Mouse (Mus musculus): ENCODE measurements around the gene Zfp410.
"Not testable (repeated sequence)": the region's sequence is repeated elsewhere in the genome, so short reads cannot be mapped to it uniquely, and the experiment has no call there.

The Zfp410 gene

DNA sequence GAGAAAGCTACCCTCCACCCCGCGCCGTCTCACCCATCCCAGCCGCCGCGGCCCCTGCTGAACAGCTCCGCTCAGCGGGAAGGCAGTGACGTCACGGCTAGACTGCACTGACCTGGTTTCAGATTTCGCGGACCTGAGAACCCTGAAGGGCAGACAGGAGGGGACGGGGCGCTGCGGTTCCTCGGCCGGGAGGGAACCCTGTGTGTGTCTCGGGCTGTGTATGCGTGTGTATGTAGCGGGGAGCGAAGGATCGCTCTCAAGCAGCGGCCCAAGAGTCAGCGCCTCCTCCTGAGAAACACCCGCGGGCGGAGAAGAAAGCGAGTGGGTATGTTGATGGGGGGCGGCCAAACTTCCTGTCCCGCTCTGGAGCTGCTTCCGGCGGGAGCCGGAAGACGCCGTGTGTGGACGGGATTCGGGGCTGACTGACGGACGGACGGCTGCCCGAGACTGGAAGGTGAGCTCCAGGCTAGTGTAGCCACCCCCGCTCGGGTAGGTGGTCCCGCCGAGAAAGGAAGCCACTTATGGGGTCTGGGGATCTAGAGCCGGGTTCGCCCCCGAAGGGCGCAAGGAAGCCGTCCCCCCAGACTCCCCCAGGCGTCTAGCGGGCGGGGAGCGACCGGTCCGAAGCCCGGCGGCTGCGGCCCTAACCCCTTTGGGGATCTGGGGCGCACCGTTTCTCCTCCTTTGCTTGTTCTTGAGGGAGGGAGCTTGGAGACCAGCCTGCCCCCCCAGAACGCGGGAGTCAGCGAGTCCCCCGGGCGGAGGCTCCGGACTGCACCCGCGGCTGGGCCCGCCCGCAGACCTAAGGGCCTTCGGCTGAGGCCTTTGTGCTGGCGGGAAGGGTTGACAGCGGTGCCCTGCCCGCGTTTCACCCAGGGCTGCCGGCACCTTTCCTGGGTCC is at the start of gene Zfp410:
Gene Zfp410, plus strand, starts transcription at position 132 of the 901 bp plus-strand sequence.
- DNase-seq = peak; percentile 82 to 89

DNA sequence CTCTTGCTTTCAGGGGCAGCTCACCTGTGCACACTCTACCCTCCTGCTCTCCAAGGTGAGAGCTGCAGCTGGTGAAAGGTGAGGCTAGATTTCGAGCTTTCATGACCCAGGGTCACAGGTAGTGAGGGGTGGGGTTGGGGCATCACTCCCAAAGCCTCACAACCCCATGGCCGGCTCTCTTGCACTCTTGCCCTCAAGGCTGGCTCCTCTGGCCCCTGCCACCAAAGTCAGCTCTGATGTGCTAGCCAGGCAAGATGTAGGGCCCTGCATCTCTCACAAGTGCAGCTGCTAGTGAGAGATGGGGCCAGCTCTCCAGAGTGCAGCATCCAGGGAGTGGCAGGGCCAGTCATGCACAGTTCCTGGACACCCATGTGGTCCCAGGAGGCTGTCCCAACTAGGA is 49.4 kb upstream of the Zfp410 start:
- DNase-seq = no peak

DNA sequence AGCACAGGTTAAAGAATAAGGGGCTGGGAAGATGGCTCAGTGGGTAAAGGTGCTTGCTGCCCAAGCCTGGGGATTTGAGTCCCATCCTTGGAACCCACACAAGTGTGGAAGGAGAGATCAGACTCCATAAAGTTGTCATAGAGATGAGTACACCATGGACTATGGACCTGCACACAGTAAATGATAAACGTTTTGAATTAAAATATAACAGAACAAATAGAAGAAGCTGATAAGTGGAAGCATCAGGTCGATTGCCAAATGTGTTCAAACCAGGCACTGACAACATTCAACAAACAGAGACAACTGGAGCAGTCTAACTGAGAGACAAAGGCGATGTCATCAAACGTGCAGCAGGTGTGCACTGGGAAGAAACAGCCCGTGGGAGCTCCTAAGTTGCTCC is 43.3 kb upstream of the Zfp410 start:
- peak; percentile 50 to 58 for DNase-seq

DNA sequence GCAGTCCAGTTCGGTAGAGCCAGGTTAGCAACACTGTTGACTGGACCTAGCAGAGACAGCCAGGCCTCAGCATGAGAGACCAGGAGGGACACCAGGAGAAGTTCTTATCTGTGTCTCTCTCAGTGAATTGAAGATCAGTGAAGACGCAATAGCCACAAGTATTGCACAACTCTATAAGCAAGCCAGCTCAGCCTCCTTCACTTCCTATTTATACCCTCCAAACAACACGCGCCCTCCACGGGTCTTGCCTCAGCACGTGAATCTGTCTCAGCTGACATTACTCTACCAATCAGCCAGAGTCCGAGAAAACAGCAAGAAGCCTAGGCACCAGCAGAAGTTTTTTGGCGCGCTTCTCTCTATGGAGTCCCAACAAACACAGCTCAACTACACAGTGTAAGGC is 41.4 kb upstream of the Zfp410 start:
- DNase-seq = no peak

DNA sequence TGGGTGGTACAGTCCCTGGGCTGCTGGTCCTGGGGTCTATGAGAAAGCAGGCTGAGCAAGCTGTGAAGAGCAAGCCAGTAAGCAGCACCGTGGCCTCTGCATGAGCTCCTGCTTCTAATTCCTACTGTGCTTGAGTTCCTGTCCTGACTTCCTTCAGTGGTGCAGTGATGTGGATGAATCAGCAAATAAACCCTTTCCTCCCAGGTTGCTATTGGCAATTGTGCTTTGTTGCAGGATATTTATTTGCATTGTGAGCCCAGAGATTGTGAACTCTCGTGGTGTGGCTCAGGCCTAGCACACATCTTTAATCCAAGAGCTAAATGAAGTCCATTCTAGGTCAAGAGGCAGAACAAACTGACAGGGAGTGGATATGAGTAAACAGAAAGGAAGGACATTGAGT is 40.4 kb upstream of the Zfp410 start:
- no peak for DNase-seq

DNA sequence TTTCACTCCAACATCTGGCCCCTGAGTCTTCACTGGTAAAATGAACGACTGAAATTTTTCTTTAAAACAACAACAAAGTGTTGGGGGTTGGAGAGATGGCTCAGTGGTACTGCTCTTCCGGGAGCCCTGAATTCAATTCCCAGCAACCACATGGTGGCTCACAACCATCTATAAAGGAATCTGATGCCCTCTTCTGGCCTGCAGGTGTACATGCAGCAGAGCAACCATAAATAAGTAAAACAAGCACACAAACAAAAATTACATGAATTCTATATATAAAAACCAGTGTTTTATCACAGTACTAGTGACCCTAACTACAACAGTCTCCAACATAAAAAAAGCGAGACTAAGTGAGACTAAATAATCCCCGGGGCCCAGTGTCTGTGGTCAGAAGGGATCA is 39.9 kb upstream of the Zfp410 start:
- DNase-seq = no peak

DNA sequence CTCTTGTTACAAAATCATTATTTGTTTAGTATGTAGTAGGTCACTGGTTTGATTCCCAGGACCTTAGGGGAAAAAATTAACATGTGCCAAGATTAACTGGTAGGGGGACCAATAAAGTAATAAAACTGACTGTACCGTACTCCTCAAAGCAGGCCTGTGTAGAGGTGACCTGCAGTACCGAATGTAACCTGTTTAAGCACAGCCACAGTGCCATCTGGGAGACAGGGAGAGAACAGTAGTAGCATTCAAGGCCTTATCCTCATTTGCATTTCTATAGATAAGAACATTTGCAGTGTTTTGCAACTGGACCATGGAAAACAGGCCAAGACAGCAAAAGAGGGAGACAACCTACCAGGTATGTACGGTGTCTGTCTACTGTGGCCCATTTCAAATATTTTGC is 38.8 kb upstream of the Zfp410 start:
- no peak for DNase-seq

DNA sequence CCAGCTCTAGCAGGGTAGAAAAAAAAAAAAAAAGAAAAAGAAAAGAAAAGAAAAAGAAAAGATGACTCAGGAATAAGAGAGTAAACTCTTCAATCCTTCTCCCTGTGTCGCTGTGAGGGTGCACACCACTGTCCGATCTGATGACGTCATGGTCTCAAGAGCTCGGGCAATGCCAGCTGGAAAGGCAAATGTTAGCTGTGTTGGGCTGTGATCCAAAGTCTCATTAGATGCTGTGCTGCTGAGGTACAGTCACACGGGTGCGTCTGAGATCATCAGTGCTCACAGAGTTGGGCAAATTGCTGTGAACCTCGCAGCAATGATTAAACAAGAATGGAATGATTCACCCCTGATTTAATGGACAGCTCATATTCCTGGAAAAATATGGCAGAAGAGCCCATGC is 37.8 kb upstream of the Zfp410 start:
- DNase-seq = peak; percentile 33 to 66

DNA sequence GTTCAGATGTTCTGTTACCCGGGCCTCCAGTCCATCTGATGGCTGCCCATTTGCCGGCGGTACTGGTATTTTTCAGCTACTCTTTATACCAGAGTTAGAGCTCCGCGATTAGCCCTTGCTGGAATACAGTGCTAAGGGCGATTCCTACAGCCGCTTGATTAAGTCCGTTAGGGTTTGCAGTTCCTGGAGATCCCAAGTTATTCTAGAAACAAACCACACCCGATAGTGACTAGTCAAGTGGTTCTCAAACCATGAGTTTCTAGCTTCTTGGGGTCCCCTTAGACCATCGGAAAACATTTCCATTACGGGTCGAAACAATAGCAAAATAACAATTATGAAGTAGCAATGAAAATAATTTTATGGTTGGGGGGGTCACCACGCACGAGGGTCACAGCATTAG is 32.3 kb upstream of the Zfp410 start:
- no peak for DNase-seq

DNA sequence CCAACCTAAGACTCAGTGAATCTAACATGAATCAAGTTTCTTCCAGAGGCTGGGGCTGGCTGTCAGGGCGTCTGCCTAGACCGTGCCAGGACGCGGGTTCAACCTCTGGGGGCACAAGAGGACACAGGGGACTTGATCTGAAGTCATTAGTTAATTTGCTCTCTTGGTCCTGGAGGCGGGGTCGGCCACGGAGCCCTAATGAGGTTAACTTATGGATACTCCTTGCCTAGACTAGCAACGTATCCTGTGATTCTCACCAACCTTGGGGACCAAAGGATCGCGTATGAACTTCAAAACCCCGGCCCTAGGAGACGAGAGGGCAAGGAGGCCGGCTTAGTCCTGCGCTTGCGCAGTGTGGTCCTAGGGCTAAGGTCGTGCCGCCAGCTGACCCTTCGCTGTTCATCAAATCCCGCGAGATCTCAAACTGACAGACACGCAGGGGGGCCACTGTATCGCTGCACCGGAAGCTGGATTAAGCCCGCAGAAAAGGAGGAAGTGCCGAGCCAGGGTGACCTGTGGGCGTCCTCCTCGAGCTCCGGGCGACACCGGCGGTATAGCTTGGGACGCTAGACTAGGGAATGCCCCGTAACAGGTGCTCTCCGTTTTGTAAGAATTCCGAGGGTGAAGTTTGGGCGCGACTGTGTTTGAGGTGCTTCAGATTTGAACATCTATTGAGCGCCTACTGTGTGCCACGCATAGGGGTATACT is 31.6 kb upstream of the Zfp410 start, which contains the start of gene Ptgr2:
Gene Ptgr2, plus strand, starts transcription at position 348 of the 708 bp plus-strand sequence.
- peak; percentile 96 to 97 for DNase-seq

DNA sequence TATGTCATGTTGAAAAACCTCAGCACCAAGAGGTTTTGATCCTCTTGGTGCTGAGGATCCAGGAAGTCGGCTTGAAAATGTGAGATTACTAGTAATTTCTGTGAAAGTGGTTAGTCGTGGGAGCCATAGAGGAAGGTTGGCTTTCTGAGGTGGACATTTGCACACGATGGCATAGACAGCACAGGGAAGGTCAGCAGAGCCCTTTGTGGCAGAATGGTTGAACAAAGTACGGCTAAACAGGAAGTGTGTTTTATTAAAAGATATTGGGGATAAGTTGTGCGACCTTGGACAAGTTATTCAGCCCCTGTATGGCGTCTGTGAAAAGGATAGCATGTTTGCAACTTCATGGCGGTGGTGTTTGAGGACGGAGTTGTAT is 31.1 kb upstream of the Zfp410 start:
- DNase-seq = peak in 1 of 2 experiments; percentile 33

DNA sequence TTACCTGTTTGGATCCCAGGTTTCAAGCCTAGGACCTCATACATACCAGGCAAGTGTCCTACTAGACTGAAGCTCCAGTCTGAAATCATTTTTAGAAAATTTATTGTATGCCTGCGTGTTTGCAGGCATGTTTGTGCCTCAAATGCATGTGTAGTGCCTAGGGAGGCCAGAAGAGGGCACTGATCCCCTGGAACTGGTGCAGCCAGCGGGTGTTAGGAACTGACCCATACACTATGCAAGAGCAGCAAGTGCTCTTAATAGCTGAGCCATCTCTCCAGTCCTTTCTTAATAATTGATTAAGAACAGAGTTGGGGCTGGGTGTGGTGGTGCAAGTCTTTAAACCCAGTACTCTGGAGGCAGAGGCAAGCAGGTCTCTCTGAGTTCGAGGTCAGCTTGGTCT is 28.2 kb upstream of the Zfp410 start:
- peak; percentile 57 to 79 for DNase-seq

DNA sequence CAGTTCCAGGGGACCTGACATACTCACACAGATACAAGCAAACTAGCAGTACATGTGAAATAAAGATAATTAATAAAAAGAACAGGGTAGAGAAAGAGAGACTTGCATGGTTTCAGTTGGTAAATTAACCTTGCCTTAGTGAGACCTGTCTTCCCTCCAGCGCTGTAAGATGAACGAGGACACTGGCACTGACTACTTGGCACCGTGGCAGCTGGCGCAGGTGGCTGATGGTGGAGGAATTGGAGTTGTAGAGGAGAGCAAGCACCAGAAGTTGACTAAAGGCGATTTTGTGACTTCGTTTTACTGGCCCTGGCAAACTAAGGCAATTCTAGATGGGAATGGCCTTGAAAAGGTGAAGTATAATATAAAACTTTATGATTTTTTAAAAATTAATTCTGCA is 18.8 kb upstream of the Zfp410 start:
- no peak for DNase-seq

DNA sequence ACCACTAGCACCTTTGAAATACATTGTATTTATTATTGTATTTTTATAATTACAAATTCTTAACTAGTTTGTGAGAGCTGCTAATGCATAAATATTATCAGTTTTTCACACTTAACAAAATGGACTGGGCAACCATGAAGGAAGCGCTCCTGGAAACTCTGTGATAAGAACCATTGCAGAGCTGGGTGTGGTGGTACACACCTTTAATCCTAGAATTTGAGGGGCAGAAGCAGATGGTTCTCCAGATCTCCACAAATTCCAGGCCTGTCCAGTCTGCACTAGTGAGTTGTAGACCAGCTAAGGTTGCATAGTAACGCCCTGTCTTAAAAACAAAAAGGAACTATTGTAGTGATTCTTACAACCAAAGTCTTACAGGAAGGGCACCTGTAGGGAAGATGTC is 17.4 kb upstream of the Zfp410 start:
- no peak for DNase-seq

DNA sequence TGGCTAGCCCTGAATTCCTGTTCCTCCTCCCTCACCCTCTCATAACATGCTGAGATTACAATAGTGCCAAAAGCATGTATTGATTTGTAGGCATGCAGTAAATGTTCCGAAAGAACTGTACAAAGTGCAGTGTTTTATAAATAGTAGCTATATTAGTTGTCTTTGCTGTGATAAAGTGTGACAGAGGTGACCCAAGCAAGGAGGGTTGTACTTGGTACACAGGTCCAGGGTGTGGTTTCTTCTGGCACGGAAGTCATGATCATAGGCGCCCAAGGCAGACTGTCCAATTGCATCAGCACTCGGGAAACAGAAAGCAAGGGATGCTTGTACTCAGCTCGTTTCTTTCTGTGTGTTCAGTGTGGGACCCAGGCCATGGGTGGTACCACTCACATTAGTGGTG is 12.6 kb upstream of the Zfp410 start:
- no peak for DNase-seq

DNA sequence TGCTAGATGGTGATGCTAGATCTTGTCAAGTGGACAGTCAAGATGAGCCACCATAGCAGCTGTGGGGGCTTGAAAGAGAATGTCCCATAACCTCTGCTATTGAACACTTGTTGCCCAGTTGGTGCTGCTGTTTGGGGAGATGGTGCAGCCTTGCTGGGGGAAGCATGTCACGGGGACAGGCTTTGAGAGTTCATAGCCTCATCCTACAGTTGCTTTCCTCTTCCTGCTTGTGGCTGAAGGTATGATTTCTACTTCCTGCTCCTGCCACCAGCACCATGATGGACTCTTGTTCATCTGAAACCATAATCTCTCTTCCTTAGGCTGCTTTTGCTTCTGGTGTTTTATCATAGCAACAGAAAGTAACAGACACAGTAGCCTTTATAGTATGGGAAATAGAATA is 12.1 kb upstream of the Zfp410 start:
- DNase-seq = no peak

DNA sequence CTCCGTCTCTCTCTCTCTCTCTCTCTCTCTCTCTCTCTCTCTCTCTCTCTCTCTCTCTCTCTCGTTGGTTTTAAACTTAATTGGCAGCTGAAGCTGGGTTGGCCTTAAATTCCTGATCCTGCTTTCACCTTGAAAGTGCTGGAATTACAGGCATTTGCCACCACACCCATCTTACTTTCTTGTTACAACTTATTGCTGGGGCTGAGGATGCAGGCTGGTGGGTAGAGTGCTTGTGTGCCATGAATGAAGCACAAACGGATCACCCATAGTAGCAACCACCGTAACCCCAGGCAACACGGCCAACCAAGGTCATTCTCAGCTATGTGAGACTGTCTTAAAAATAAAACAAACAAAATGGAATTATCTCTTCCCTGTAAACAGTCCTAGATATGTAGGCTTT is 5.3 kb upstream of the Zfp410 start:
- DNase-seq = no peak

DNA sequence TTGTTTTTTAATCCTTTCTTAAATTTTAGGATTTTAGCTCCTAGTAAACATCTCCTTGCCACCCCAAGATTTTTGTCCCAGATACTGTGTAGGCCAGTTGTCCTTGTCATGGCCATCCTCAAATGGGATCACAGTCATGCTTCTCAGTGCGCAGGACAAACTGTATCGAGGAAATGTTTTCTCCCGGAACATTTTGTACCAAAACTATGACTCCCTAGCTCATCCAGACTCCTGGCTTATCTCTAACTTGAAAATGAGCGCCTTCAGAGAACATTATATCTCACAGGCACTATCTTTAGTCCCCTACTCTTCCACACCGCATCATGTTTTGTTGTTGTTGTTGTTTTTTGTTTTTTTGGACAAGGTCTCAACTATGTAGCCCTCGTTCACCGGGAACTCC is 646 bp upstream of the Zfp410 start:
- DNase-seq = no peak

DNA sequence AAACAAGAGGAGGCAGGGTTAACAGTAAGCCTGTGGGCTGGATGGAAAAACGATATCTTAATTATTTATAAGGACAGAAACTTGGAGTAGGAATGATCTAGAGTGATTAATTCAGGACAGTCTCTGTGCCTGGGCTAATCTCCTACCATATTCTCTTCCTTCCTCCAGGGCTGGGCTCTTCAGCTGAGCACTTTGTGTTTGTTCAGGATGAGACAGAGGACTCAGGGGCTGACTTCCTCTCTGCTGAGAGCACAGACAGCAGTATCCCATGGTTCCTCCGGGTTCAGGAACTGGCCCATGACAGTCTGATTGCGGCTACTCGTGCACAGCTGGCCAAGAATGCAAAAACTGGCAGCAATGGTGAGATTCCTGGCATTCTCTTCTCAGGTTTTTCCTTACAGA is 10.5 kb downstream of the Zfp410 start:
- peak; percentile 24 to 38 for DNase-seq

DNA sequence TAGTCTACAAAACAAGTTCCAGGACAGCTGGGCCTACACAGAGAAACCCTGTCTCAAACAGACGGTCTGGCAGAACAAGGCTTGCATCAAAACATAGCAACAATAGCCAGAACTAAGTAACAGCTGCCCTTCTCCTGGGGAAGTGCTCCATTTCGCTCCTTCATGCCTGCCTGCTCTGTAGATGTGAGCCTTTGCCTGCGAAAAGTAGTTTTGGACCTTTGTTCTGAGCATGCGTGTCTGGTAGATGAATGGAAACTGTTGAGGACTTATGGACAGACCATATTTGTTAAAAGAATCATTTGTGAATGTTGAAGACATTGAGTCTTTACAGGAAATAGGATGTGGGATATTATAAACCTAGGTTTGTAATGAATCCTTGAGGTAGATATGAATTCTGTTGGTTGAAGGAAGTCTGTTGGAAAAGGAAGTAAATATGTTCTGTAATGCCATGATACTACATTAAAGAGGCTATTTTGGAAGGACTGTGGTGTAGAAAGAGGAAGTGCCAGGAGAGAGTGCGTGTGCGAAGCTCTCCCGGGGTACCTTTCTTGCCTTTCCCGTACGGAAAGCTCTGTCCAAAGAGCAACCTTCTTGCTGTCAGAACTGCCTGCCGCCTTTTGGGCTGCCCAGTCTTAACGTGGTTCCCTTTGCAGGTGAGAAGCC is 20.4 kb downstream of the Zfp410 start:
- DNase-seq = no peak

DNA sequence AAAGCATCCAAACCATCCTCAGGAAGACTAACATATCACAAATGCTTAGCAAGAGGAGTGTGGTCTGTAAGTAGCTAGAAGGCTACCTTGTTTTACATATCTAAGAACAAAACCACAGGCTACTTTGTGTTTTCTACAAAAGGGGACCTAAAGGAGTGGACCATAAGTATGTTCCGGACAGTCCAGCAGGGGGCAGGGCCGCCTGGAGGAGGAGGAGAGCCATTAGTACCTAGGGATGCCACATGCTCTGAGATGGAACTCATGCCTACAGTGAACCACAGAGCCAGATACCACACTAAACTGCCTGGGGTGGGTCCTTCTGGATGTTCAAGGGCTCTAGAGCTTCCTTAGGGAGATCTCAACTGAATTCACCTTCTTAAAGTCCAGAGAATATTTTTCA is 30.5 kb downstream of the Zfp410 start:
- peak; percentile 30 to 49 for DNase-seq

DNA sequence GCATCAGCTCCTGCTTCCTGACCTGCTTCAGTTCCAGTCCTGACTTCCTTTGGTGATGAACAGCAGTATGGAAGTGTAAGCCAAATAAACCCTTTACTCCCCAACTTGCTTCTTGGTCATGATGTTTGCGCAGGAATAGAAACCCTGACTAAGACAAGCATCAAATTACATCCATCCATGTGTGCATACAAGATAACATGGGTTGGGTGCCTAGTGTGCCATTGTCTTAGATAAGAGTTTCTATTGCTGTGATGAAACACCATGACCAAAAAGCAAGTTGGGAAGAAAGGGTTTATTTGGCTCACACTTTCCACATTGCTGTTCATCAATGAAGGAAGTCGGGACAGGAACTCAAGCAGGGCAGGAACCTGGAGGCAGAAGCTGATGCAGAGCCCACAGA is 42.0 kb downstream of the Zfp410 start:
- DNase-seq = not testable (repeated sequence)

All from kidney, adult 8-10 months (tissue).